Mouse (Mus musculus): Measurements from ENCODE around the gene Mgat3.

DNA sequence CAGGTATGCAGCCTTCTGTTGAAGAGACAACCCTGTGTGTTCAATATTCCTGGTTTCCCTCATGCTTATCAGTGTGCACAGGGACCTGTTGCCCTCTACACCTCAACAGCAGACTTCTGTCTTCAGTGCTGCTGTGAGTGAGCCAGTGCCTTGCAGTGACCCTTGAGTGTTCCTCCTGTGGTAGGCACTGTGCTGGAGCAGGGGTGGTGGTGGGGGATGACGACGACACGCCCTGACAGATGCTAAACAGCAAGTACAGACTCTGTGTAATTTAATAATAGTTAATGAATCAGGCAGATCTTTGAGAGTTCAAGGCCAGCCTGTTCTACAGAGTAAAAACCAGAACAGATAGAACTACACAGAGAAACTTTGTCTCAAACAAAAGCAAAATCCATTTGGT lies 36.9 kb upstream of the Mgat3 start:
- no peak for TF ChIP-seq POLR2A (IDR thresholded peaks at IDR 0.05; ENCODE audit: insufficient read depth, low read depth, low read length)
- no peak for TF ChIP-seq CTCF (IDR thresholded peaks at IDR 0.05; ENCODE audit: insufficient read depth, low read depth, low read length)

Measured in olfactory bulb, adult 2 months (tissue).